Mouse (Mus musculus) testis, adult 2 months (tissue): Measurements from ENCODE around the gene Gm10518.

Source experiments
- CTCF ChIP-seq: fragments of 200-500 bp; IDR thresholded peaks from 2 replicates; pipeline ENCODE4 v1.5.1; 2012; ENCODE audit warnings: low read depth, mild to moderate bottlenecking, inconsistent platforms, low read length, moderate library complexity; ENCODE audit not compliant: control insufficient read depth, insufficient read depth, insufficient replicate concordance
- POLR2A ChIP-seq: fragments of 200-500 bp; IDR thresholded peaks from 2 replicates; pipeline ENCODE4 v1.6.1; 2012; ENCODE audit warnings: low read depth, mild to moderate bottlenecking, inconsistent platforms, low read length, moderate library complexity; ENCODE audit not compliant: control insufficient read depth

GRCm38 (mm10) chr1:179847173-179847572 is 44.0 kb downstream of the Gm10518 start:
- TF ChIP-seq CTCF = no peak
- no peak for TF ChIP-seq POLR2A
